Mouse (Mus musculus) thymus, adult 2 months (tissue): ENCODE results near the gene Galns. TPM values are rescaled to one million over a fixed set of nuclear protein-coding genes. Genes with fewer than 3 reads are reported as not detected.

Source experiments
- DNase-seq: peaks from one replicate; pipeline ENCODE4 v3.0.0; 2021
- H3K27ac ChIP-seq: fragments of 200-500 bp; 2 replicates; pipeline ENCODE4 v1.5.1; 2012; ENCODE audit warnings: low read length, control low read depth; ENCODE audit not compliant: control insufficient read depth, insufficient read depth
- H3K27me3 ChIP-seq: fragments of 200-500 bp; 2 replicates; pipeline ENCODE4 v1.6.1; 2012; ENCODE audit warnings: mild to moderate bottlenecking, low read length, moderate library complexity, mixed read lengths; ENCODE audit not compliant: control insufficient read depth, insufficient read depth
- H3K36me3 ChIP-seq: fragments of 200-500 bp; 2 replicates; pipeline ENCODE4 v1.6.1; 2012; ENCODE audit warnings: mild to moderate bottlenecking, low read length, moderate library complexity; ENCODE audit not compliant: control insufficient read depth, insufficient read depth
- H3K4me1 ChIP-seq: fragments of 200-500 bp; replicated peaks from 2 replicates; pipeline ENCODE4 v1.6.1; 2012; ENCODE audit warnings: low read length; ENCODE audit not compliant: control insufficient read depth, insufficient read depth
- H3K4me3 ChIP-seq: fragments of 200-500 bp; 2 replicates; pipeline ENCODE4 v1.5.1; 2012; ENCODE audit warnings: mild to moderate bottlenecking, low read length, control low read depth, moderate library complexity; ENCODE audit not compliant: control insufficient read depth, insufficient read depth
- CTCF ChIP-seq: fragments of 200-500 bp; IDR thresholded peaks from 2 replicates; pipeline ENCODE4 v1.5.1; 2012; ENCODE audit warnings: mild to moderate bottlenecking, control low read depth, low read length, moderate library complexity, borderline replicate concordance; ENCODE audit not compliant: control insufficient read depth, poor library complexity, insufficient read depth; ENCODE audit errors: extremely low read depth
- POLR2A ChIP-seq: fragments of 200-500 bp; IDR thresholded peaks from 2 replicates; pipeline ENCODE4 v1.6.1; 2012; ENCODE audit warnings: mild to moderate bottlenecking, low read length, control low read depth, moderate library complexity; ENCODE audit not compliant: control insufficient read depth, poor library complexity, insufficient read depth; ENCODE audit errors: extremely low read depth
- WGBS: fragments of 180-500 bp; shearing (Covaris S2); methylation state at CpG from one replicate; pipeline ENCODE4 v1.1.7; 2018; 5-methylcytosine and 5-hydroxymethylcytosine counted together
- polyA plus RNA-seq: library from polyadenylated mRNA; depleted of rRNA; stranded (reverse); fragments of >200 nt; gene quantifications from 2 replicates; pipeline ENCODE4 v1.2.3, GENCODE M21; 2012

Gene Galns
- polyA plus RNA-seq, 1 experiment: 15.6 TPM

GRCm38 (mm10) chr8:122550234-122550994, 60.8 kb downstream of the Galns start:
- Histone ChIP-seq H3K27ac (no peak overlapping the region), H3K36me3 (no peaks in the 10 kb centered on the region), H3K4me1 (peaks cover 38% of the 10 kb centered on the region), H3K4me3 (peak overlapping the region; percentile 75), H3K27me3 (no peaks in the 10 kb centered on the region)
- no peak for TF ChIP-seq CTCF
- no peak for TF ChIP-seq POLR2A
- DNase-seq: peak; percentile 51
- WGBS: 1% methylated on average over 52 of the region's 52 CpGs

GRCm38 (mm10) chr8:122548891-122549439, 62.3 kb downstream of the Galns start:
- no peaks in the 10 kb centered on the region for H3K27me3 ChIP-seq
- H3K27ac ChIP-seq: peak overlapping the region; percentile 67; the same call in 1 of the 2 replicates
- no peak for DNase-seq
- H3K36me3 ChIP-seq: no peaks in the 10 kb centered on the region
- 73% methylated on average over 3 of the region's 3 CpGs for WGBS
- H3K4me1 ChIP-seq: peaks cover 36% of the 10 kb centered on the region
- H3K4me3 ChIP-seq: no peak overlapping the region
- no peak for TF ChIP-seq CTCF
- TF ChIP-seq POLR2A: no peak

- Histone ChIP-seq H3K27me3 (no peaks in the 10 kb centered on the region), H3K36me3 (no peaks in the 10 kb centered on the region), H3K4me3 (no peak overlapping the region), H3K4me1 (peaks cover 36% of the 10 kb centered on the region), H3K27ac (peak overlapping the region; percentile 67)
- DNase-seq: peak; percentile 21
- TF ChIP-seq CTCF (no peak), POLR2A (no peak)
- 19% methylated on average over 13 of the region's 13 CpGs for WGBS
Measured at GRCm38 (mm10) chr8:122548331-122548730, 62.9 kb downstream of the Galns start.

- peak overlapping the region; percentile 67 for H3K27ac ChIP-seq
- 4% methylated on average over 5 of the region's 5 CpGs for WGBS
- no peak overlapping the region for H3K4me3 ChIP-seq
- H3K27me3 ChIP-seq: no peaks in the 10 kb centered on the region
- H3K36me3 ChIP-seq: no peaks in the 10 kb centered on the region
- DNase-seq: peak; percentile 42
- H3K4me1 ChIP-seq: peaks cover 36% of the 10 kb centered on the region
- no peak for TF ChIP-seq POLR2A
- no peak for TF ChIP-seq CTCF
Measured at GRCm38 (mm10) chr8:122547815-122548214, 63.4 kb downstream of the Galns start.

GRCm38 (mm10) chr8:122546811-122547453, 64.3 kb downstream of the Galns start:
- WGBS: 86% methylated on average over 24 of the region's 24 CpGs
- Histone ChIP-seq H3K4me3 (no peak overlapping the region), H3K36me3 (no peaks in the 10 kb centered on the region)

GRCm38 (mm10) chr8:122546066-122546755, 65.1 kb downstream of the Galns start:
- DNase-seq: no peak
- no peaks in the 10 kb centered on the region for H3K36me3 ChIP-seq
- TF ChIP-seq CTCF: no peak
- no peak for TF ChIP-seq POLR2A
- 94% methylated on average over 7 of the region's 7 CpGs for WGBS
- H3K4me3 ChIP-seq: no peak overlapping the region
- no peak overlapping the region for H3K27ac ChIP-seq
- H3K4me1 ChIP-seq: peaks cover 32% of the 10 kb centered on the region
- H3K27me3 ChIP-seq: no peaks in the 10 kb centered on the region

More at GRCm38 (mm10) chr8:122546811-122547453, 64.3 kb downstream of the Galns start:
- peak overlapping the region; percentile 67 for H3K27ac ChIP-seq
- H3K27me3 ChIP-seq: no peaks in the 10 kb centered on the region
- TF ChIP-seq CTCF (no peak), POLR2A (no peak)
- DNase-seq: no peak
- H3K4me1 ChIP-seq: peaks cover 36% of the 10 kb centered on the region
